Mouse (Mus musculus): ENCODE measurements around the gene Mast3. TPM values are rescaled to one million over a fixed set of nuclear protein-coding genes. Genes with fewer than 3 reads are reported as not detected.
"Not testable (repeated sequence)": the region's sequence is repeated elsewhere in the genome, so short reads cannot be mapped to it uniquely, and the experiment has no call there.

The Mast3 gene
- polyA plus RNA-seq, 1 experiment from 2014 or later = 4.9 TPM

GRCm38 (mm10) chr8:70833018-70833482 is 28.2 kb upstream of the Mast3 start:
- Histone ChIP-seq H3K27me3 (no peaks in the 10 kb centered on the region), H3K4me1 (replicated peaks) (peaks cover 65% of the 10 kb centered on the region), H3K27ac (peak overlapping the region; percentile 99), H3K9ac (peak overlapping the region; percentile 36; the same call in 1 of the 2 replicates), H3K4me3 (replicated peaks) (no peak overlapping the region), H3K9me3 (replicated peaks) (no peaks in the 10 kb centered on the region), H3K4me2 (0 out of 2 replicates have a peak overlapping the region, but pooled peaks have one; percentile 6), H3K36me3 (peaks cover 35% of the 10 kb centered on the region)
- ATAC-seq (ENCODE audit: low read depth) (no peak), DNase-seq (no peak)
- 37% methylated on average over 9 of the region's 9 CpGs for WGBS (ENCODE audit: insufficient replicate concordance)

DNA sequence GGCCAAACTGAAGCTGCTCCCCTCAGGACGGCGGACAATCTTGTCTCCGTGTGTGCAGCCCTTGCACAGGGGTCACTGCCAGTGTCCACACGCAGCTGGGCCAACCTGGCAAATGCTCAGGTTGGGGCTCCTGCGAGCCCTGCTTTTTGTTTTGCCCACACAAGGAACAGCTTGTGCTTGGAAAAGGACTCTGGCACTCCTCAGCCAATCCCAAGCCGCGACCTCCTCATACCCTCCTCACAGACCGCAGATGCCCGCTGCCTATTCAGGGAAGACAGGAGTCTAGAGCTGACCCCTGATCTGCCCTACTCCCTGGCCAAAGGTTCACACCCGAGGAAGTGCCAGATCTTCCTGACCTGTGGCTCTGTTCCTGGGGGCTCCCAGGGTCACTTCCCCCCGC is 27.5 kb upstream of the Mast3 start:
- ATAC-seq (ENCODE audit: low read depth) (no peak), DNase-seq (no peak)
- Histone ChIP-seq H3K9ac (no peak overlapping the region), H3K4me1 (replicated peaks) (peaks cover 58% of the 10 kb centered on the region), H3K4me3 (replicated peaks) (no peak overlapping the region), H3K27ac (peak overlapping the region; percentile 99; the same call in 1 of the 2 replicates), H3K27me3 (no peaks in the 10 kb centered on the region), H3K4me2 (no peak overlapping the region), H3K9me3 (replicated peaks) (no peaks in the 10 kb centered on the region), H3K36me3 (peaks cover 34% of the 10 kb centered on the region)
- WGBS (ENCODE audit: insufficient replicate concordance) = 81% methylated on average over 11 of the region's 11 CpGs

DNA sequence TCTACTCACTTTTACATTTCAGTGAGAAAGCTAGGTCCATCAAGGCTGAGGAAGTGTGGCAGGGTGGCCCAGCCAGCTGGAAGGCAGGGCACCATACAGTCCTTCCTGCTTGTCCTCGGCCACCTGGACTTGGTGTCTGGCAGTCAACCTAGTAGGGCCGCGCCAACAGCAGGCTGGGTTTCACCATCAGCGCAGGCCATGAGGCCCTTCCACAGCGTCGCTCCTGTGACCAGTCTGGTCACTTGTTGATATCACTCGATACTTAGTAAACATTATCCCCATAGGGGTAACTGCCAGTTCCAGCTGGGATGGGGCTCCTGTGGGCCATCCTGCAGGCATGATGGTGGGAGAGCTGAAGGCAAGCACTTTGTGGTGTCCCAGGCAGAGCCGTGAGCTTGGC is 26.7 kb upstream of the Mast3 start:
- no peak overlapping the region for H3K4me2 ChIP-seq
- no peaks in the 10 kb centered on the region for H3K9me3 ChIP-seq (replicated peaks)
- no peaks in the 10 kb centered on the region for H3K27me3 ChIP-seq
- no peak overlapping the region for H3K27ac ChIP-seq
- no peak for ATAC-seq (ENCODE audit: low read depth)
- H3K4me3 ChIP-seq (replicated peaks) = no peak overlapping the region
- DNase-seq = no peak
- 82% methylated on average over 8 of the region's 8 CpGs for WGBS (ENCODE audit: insufficient replicate concordance)
- no peak overlapping the region for H3K9ac ChIP-seq
- peaks cover 50% of the 10 kb centered on the region for H3K4me1 ChIP-seq (replicated peaks)
- peaks cover 26% of the 10 kb centered on the region for H3K36me3 ChIP-seq

GRCm38 (mm10) chr8:70827796-70828195 is 22.9 kb upstream of the Mast3 start:
- Histone ChIP-seq H3K9me3 (replicated peaks) (no peaks in the 10 kb centered on the region), H3K4me1 (replicated peaks) (peaks cover 13% of the 10 kb centered on the region), H3K4me3 (replicated peaks) (no peak overlapping the region), H3K9ac (no peak overlapping the region), H3K36me3 (no peaks in the 10 kb centered on the region), H3K4me2 (no peak overlapping the region), H3K27me3 (peaks cover 2% of the 10 kb centered on the region), H3K27ac (no peak overlapping the region)
- DNase-seq (no peak), ATAC-seq (ENCODE audit: low read depth) (no peak)
- WGBS (ENCODE audit: insufficient replicate concordance) = 85% methylated on average over 1 of the region's 1 CpGs

GRCm38 (mm10) chr8:70827010-70827409 is 22.2 kb upstream of the Mast3 start:
- H3K27ac ChIP-seq = no peak overlapping the region

DNA sequence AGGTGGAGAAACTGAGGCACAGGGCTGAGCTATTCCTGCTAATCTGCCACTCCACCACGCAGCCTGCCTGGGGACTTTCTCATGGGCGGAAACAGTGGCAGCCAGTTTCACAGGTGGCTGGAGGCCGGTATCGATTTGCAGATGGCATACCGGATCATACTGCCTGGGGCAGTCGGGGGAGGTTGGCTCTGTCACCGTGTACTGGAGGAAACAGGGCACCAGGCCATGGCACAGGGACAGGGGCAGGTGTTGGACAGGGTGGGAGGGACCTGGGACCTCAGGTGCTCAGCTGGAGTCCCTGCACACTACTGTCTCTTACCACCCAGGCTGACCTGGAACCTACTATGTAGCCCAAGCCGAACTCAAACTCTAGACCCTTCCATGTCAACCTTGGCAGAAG is 21.0 kb upstream of the Mast3 start:
- no peak overlapping the region for H3K9ac ChIP-seq
- no peak for DNase-seq
- H3K4me3 ChIP-seq (replicated peaks) = no peak overlapping the region
- H3K27ac ChIP-seq = no peak overlapping the region
- peaks cover 15% of the 10 kb centered on the region for H3K4me1 ChIP-seq (replicated peaks)
- peaks cover 10% of the 10 kb centered on the region for H3K27me3 ChIP-seq
- no peaks in the 10 kb centered on the region for H3K9me3 ChIP-seq (replicated peaks)
- no peak overlapping the region for H3K4me2 ChIP-seq
- WGBS (ENCODE audit: insufficient replicate concordance) = 77% methylated on average over 8 of the region's 8 CpGs
- ATAC-seq (ENCODE audit: low read depth) = no peak
- H3K36me3 ChIP-seq = no peaks in the 10 kb centered on the region

More at GRCm38 (mm10) chr8:70827010-70827409, 22.2 kb upstream of the Mast3 start:
- Histone ChIP-seq H3K9me3 (replicated peaks) (no peaks in the 10 kb centered on the region), H3K9ac (no peak overlapping the region), H3K27me3 (peaks cover 4% of the 10 kb centered on the region), H3K4me2 (no peak overlapping the region), H3K36me3 (no peaks in the 10 kb centered on the region), H3K4me3 (replicated peaks) (no peak overlapping the region), H3K4me1 (replicated peaks) (peaks cover 7% of the 10 kb centered on the region)
- no peak for ATAC-seq (ENCODE audit: low read depth)
- 91% methylated on average over 2 of the region's 2 CpGs for WGBS (ENCODE audit: insufficient replicate concordance)
- no peak for DNase-seq

DNA sequence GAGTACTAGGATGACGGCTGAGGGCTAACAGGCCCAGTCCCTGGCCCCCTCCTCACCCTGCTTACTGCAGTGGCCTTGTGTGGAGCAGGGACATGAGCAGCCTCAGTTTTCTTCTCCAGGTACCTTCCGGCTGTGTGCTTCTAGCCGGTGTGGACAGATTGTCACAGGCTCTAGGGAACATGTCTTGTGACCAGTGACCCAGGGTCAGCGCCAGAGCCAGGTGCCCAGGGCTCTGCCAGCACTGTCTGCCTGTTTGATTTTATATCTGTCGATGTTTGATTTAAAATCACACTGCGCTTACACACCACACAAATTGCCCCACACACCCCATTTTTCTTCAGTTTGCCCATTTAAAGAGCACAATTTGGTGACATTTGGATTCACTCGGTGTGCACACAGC is 18.9 kb upstream of the Mast3 start:
- no peak for ATAC-seq (ENCODE audit: low read depth)

DNA sequence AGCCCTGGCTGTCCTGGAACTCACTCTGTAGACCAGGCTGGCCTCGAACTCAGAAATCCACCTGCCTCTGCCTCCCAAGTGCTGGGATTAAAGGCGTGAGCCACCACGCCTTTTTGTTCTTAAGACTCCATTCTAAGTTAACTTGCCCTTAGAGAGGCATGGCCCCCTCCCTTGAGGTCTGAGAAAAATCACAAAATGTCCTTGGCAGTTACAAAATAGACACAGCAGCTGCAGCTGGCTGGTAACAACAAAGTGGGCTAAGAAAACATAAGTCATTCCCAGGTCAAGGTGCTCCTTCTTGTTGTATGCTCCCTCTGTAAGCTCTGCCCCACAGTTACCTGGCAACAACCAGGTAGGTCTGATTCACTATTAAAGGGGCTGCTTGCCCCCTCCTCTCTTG is 17.7 kb upstream of the Mast3 start:
- not testable (repeated sequence) for H3K36me3 ChIP-seq; H3K4me3 ChIP-seq (replicated peaks); H3K4me2 ChIP-seq; H3K27ac ChIP-seq; ATAC-seq (ENCODE audit: low read depth); DNase-seq; H3K9me3 ChIP-seq (replicated peaks)
- Histone ChIP-seq H3K9ac (peak overlapping the region; percentile 29; the same call in 1 of the 2 replicates), H3K4me1 (replicated peaks) (peaks cover 29% of the 10 kb centered on the region), H3K27me3 (peaks cover 31% of the 10 kb centered on the region)
- WGBS (ENCODE audit: insufficient replicate concordance) = 80% methylated on average over 3 of the region's 3 CpGs

More for the DNA sequence above, 18.9 kb upstream of the Mast3 start:
- Histone ChIP-seq H3K36me3 (no peaks in the 10 kb centered on the region), H3K27ac (no peak overlapping the region), H3K4me1 (replicated peaks) (peaks cover 29% of the 10 kb centered on the region), H3K9me3 (replicated peaks) (no peaks in the 10 kb centered on the region), H3K4me2 (no peak overlapping the region), H3K9ac (no peak overlapping the region), H3K27me3 (peaks cover 26% of the 10 kb centered on the region), H3K4me3 (replicated peaks) (no peak overlapping the region)
- DNase-seq = no peak
- WGBS (ENCODE audit: insufficient replicate concordance) = 81% methylated on average over 7 of the region's 7 CpGs

DNA sequence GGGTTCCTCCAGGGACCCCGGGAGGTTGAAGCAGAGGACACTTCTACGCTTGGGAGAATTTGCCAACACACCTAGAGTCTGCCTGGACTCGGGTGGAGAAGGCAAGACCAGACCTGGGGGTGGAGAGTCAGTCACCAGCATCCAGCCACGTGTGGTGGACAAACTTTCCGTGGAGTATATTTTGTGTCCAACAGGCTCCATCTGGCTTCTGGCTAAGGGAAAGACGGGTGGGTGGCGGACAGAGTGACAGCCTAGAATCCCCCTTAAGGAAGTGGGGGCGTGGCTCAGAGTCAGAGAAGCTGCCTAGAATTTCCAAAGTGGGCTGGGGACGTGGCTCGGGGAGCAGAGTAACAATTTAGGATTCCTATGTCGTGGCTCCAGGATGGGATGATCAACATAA is 17.1 kb upstream of the Mast3 start:
- Histone ChIP-seq H3K4me1 (replicated peaks) (peaks cover 33% of the 10 kb centered on the region), H3K27ac (peak overlapping the region; percentile 58; the same call in 1 of the 2 replicates), H3K4me2 (no peak overlapping the region; the same call in 1 of the 2 replicates), H3K9me3 (replicated peaks) (no peaks in the 10 kb centered on the region; the same call in 1 of the 2 replicates), H3K36me3 (no peaks in the 10 kb centered on the region), H3K27me3 (peaks cover 37% of the 10 kb centered on the region), H3K4me3 (replicated peaks) (no peak overlapping the region), H3K9ac (peak overlapping the region; percentile 49; the same call in 1 of the 2 replicates)
- DNase-seq (no peak), ATAC-seq (ENCODE audit: low read depth) (no peak)
- WGBS (ENCODE audit: insufficient replicate concordance) = 38% methylated on average over 11 of the region's 11 CpGs

- peak; percentile 24; the same call in 1 of the 2 replicates for ATAC-seq (ENCODE audit: low read depth)
- Histone ChIP-seq H3K27ac (peak overlapping the region; percentile 58; the same call in 1 of the 2 replicates), H3K27me3 (peaks cover 43% of the 10 kb centered on the region), H3K9ac (peak overlapping the region; percentile 49; the same call in 1 of the 2 replicates), H3K4me2 (no peak overlapping the region; the same call in 1 of the 2 replicates), H3K4me1 (replicated peaks) (peaks cover 38% of the 10 kb centered on the region), H3K4me3 (replicated peaks) (no peak overlapping the region), H3K9me3 (replicated peaks) (no peaks in the 10 kb centered on the region; the same call in 1 of the 2 replicates), H3K36me3 (no peaks in the 10 kb centered on the region)
- DNase-seq = peak; percentile 59
- WGBS (ENCODE audit: insufficient replicate concordance) = 15% methylated on average over 30 of the region's 30 CpGs
Observed at GRCm38 (mm10) chr8:70821399-70821962, 16.6 kb upstream of the Mast3 start.

DNA sequence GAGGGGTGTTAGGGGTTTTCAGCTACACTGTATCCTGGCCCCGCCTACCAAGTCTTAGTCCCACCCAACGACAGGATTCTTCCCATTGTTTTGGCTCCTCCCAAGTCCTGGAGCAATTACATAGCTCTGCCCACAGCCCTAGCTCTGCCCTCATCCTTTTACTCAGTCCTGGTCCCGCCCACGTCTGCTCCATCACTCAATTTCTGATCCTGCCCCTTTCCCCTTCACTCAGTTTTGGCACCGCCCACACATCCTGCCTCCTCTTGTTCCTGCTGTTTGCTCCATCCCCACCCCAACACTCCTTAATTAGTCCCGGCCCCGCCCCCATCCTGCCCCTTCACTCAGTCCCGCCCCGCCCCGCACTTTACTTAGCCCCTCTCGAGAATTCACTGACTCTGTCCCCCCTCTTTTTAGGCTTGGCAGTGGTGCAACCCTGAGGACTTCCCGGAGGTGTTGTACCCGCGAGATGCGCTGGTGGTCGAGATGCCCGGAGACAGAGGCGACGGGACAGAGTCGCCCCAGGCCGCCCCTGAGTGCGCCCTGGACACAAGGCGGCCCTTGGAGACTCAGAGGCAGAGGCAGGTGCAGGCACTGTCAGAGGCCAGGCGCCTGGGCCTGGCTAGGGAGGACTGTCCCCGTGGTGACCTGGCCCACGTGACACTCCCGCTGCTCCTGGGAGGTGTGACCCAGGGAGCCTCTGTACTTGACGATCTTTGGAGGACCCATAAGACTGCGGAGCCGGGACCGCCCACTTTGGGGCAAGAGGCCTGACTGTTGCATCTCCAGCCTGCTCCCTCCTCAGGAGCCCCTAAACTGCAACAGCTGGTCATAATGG is 15.5 kb upstream of the Mast3 start:
- no peak overlapping the region for H3K27ac ChIP-seq
- peak overlapping the region; percentile 33; the same call in 1 of the 2 replicates for H3K9ac ChIP-seq
- H3K4me1 ChIP-seq (replicated peaks) = peaks cover 44% of the 10 kb centered on the region
- peak; percentile 53 for ATAC-seq (ENCODE audit: low read depth)
- WGBS (ENCODE audit: insufficient replicate concordance) = 12% methylated on average over 31 of the region's 31 CpGs
- H3K4me2 ChIP-seq = peak overlapping the region; percentile 46
- DNase-seq = no peak
- H3K9me3 ChIP-seq (replicated peaks) = no peaks in the 10 kb centered on the region; the same call in 1 of the 2 replicates
- peaks cover 54% of the 10 kb centered on the region for H3K27me3 ChIP-seq
- no peaks in the 10 kb centered on the region for H3K36me3 ChIP-seq
- H3K4me3 ChIP-seq (replicated peaks) = 0 out of 2 replicates have a peak overlapping the region, but pooled peaks have one; percentile 10

All from liver, embryonic 13.5 days (tissue).